Mouse (Mus musculus): ENCODE measurements around the gene Sf1.

Gene Sf1

GRCm38 (mm10) chr19:6363411-6364240 is at the start of gene Sf1:
Gene Sf1, plus strand, starts transcription at chr19:6363690.
- peak; percentile 100 for DNase-seq

- no peak for DNase-seq
These were observed 49.7 kb upstream of the Sf1 start for GRCm38 (mm10) chr19:6313796-6314195.

GRCm38 (mm10) chr19:6314513-6314912 is 49.0 kb upstream of the Sf1 start:
- peak; percentile 82 for DNase-seq

- no peak for DNase-seq
These were observed 47.9 kb upstream of the Sf1 start for GRCm38 (mm10) chr19:6315573-6315972.

GRCm38 (mm10) chr19:6318145-6318544 is 45.3 kb upstream of the Sf1 start:
- no peak for DNase-seq

- no peak for DNase-seq
These were observed 42.1 kb upstream of the Sf1 start for GRCm38 (mm10) chr19:6321358-6321757.

GRCm38 (mm10) chr19:6321786-6322621 is 41.5 kb upstream of the Sf1 start:
- peak; percentile 76 for DNase-seq

GRCm38 (mm10) chr19:6324751-6325150 is 38.7 kb upstream of the Sf1 start:
- no peak for DNase-seq

- DNase-seq, result no peak
These were observed 32.3 kb upstream of the Sf1 start for GRCm38 (mm10) chr19:6331178-6331577.

GRCm38 (mm10) chr19:6331719-6332516 is 31.6 kb upstream of the Sf1 start:
- DNase-seq, result peak; percentile 85

GRCm38 (mm10) chr19:6333761-6334595 is 29.5 kb upstream of the Sf1 start:
- no peak for DNase-seq

GRCm38 (mm10) chr19:6334673-6335457 is 28.6 kb upstream of the Sf1 start, which contains the start of gene Men1:
Gene Men1, plus strand, starts transcription at chr19:6334979.
- DNase-seq, result peak; percentile 97

GRCm38 (mm10) chr19:6335458-6335827 is 28.0 kb upstream of the Sf1 start:
- no peak for DNase-seq

GRCm38 (mm10) chr19:6336920-6337319 is 26.6 kb upstream of the Sf1 start:
- no peak for DNase-seq

- no peak for DNase-seq
These were observed 25.3 kb upstream of the Sf1 start for GRCm38 (mm10) chr19:6338171-6338570.

- no peak for DNase-seq
These were observed 24.8 kb upstream of the Sf1 start for GRCm38 (mm10) chr19:6338716-6339115.

GRCm38 (mm10) chr19:6339191-6339590 is 24.3 kb upstream of the Sf1 start:
- no peak for DNase-seq

- DNase-seq, result peak; percentile 77
These were observed 23.5 kb upstream of the Sf1 start for GRCm38 (mm10) chr19:6339890-6340504.

- peak; percentile 90 for DNase-seq
These were observed 22.7 kb upstream of the Sf1 start, which contains the start of gene Map4k2 for GRCm38 (mm10) chr19:6340524-6341452. Gene Map4k2, plus strand, starts transcription at chr19:6341135.
